Mouse (Mus musculus): ENCODE results near the gene Prss44.

DNA sequence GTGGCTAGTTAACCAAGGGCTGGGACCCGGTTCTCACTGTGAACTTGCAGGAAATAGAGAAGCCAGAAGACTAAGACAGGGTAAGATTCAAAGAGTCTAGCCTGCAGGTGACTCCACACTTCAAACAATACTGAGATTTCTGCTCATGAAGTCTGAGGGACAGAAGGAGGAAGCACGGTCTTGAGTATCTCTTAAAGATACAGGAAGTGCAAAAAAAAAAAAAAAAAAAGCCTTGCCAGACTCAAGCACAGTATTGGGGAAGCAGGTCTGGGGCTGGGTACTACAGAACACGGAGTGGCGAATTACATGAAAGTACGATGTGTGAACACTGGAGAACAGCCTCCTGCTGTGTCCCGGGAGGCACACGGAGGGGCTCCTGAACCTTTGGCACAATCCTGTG, 12.0 kb downstream of the Prss44 start:
- TF ChIP-seq POLR2A (IDR thresholded peaks at IDR 0.05; ENCODE audit: borderline replicate concordance, insufficient read depth, low read length) (no peak), CTCF (IDR thresholded peaks at IDR 0.05; ENCODE audit: borderline replicate concordance, insufficient read depth, low read depth, low read length) (no peak)

Data from cerebellum, adult 2 months (tissue).